Mouse (Mus musculus): ENCODE results near the gene Amotl1. TPM values are rescaled to one million over a fixed set of nuclear protein-coding genes. Genes with fewer than 3 reads are reported as not detected.

The Amotl1 gene
- polyA plus RNA-seq, 1 experiment from 2014 or later: 35.3 TPM

- ATAC-seq (ENCODE audit: low FRiP score, low read depth): peak; percentile 49
Measured at GRCm38 (mm10) chr9:14614205-14614930, 30.5 kb downstream of the Amotl1 start.

GRCm38 (mm10) chr9:14613308-14614204 is 31.3 kb downstream of the Amotl1 start:
- 3% methylated on average over 15 of the region's 15 CpGs for WGBS

More at GRCm38 (mm10) chr9:14614205-14614930, 30.5 kb downstream of the Amotl1 start:
- Histone ChIP-seq H3K4me1 (peaks cover 46% of the 10 kb centered on the region), H3K4me2 (replicated peaks) (peak overlapping the region; percentile 82), H3K4me3 (peak overlapping the region; percentile 93), H3K9me3 (no peaks in the 10 kb centered on the region), H3K36me3 (no peaks in the 10 kb centered on the region), H3K27ac (peak overlapping the region; percentile 96), H3K9ac (peak overlapping the region; percentile 99), H3K27me3 (no peaks in the 10 kb centered on the region)
- WGBS: under 1% methylated on average over 48 of the region's 50 CpGs

GRCm38 (mm10) chr9:14612588-14612987 is 32.3 kb downstream of the Amotl1 start:
- Histone ChIP-seq H3K4me3 (peak overlapping the region; percentile 93), H3K4me2 (replicated peaks) (peak overlapping the region; percentile 82), H3K27me3 (no peaks in the 10 kb centered on the region), H3K4me1 (peaks cover 63% of the 10 kb centered on the region), H3K27ac (peak overlapping the region; percentile 96; the same call in 1 of the 2 replicates), H3K36me3 (0 out of 2 replicates have a peak, but pooled peaks cover 5% of the 10 kb centered on the region), H3K9me3 (no peaks in the 10 kb centered on the region), H3K9ac (peak overlapping the region; percentile 99)
- ATAC-seq (ENCODE audit: low FRiP score, low read depth): no peak

More at GRCm38 (mm10) chr9:14613308-14614204, 31.3 kb downstream of the Amotl1 start:
- Histone ChIP-seq H3K4me2 (replicated peaks) (peak overlapping the region; percentile 82), H3K4me3 (peak overlapping the region; percentile 93), H3K9me3 (no peaks in the 10 kb centered on the region), H3K4me1 (peaks cover 54% of the 10 kb centered on the region), H3K9ac (peak overlapping the region; percentile 99), H3K27ac (peak overlapping the region; percentile 96), H3K36me3 (no peaks in the 10 kb centered on the region), H3K27me3 (no peaks in the 10 kb centered on the region)
- ATAC-seq (ENCODE audit: low FRiP score, low read depth): no peak

GRCm38 (mm10) chr9:14608521-14608920 is 36.3 kb downstream of the Amotl1 start:
- no peak overlapping the region for H3K4me3 ChIP-seq
- H3K27me3 ChIP-seq: no peaks in the 10 kb centered on the region
- ATAC-seq (ENCODE audit: low FRiP score, low read depth): 0 out of 2 replicates have a peak, but pooled peaks have one; percentile 24
- peak overlapping the region; percentile 55; the same call in 1 of the 2 replicates for H3K27ac ChIP-seq
- H3K4me1 ChIP-seq: peaks cover 65% of the 10 kb centered on the region
- H3K36me3 ChIP-seq: peaks cover 24% of the 10 kb centered on the region
- 42% methylated on average over 5 of the region's 5 CpGs for WGBS
- no peak overlapping the region for H3K4me2 ChIP-seq (replicated peaks)
- H3K9ac ChIP-seq: no peak overlapping the region
- 0 out of 2 replicates have a peak, but pooled peaks cover 4% of the 10 kb centered on the region for H3K9me3 ChIP-seq

DNA sequence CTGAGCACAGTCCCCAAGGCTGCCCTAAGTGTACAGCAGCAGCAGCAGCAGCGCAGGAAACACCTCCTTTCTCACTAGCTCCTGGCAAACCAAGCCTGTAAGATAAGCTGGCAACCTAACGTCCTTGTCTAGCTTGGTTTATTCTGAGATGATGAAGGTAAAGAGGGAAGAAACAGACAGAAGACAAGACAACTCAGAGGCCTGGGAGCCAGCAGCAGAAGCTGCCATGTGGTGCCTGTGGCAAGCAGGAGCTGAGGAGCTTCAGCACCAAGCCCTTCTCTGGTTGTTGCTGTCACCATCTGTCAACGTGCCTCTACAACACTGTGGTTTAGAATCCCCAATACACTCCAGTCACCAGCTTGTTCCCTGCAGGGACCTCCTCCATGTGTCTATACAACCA is 37.4 kb downstream of the Amotl1 start:
- no peak for ATAC-seq (ENCODE audit: low FRiP score, low read depth)
- Histone ChIP-seq H3K9ac (0 out of 2 replicates have a peak overlapping the region, but pooled peaks have one; percentile 5), H3K36me3 (peaks cover 28% of the 10 kb centered on the region), H3K9me3 (0 out of 2 replicates have a peak, but pooled peaks cover 4% of the 10 kb centered on the region), H3K4me2 (replicated peaks) (0 out of 2 replicates have a peak overlapping the region, but pooled peaks have one; percentile 14), H3K4me3 (no peak overlapping the region), H3K27ac (peak overlapping the region; percentile 55), H3K27me3 (no peaks in the 10 kb centered on the region), H3K4me1 (peaks cover 56% of the 10 kb centered on the region)
- 51% methylated on average over 3 of the region's 3 CpGs for WGBS

- Histone ChIP-seq H3K27me3 (no peaks in the 10 kb centered on the region), H3K4me2 (replicated peaks) (no peak overlapping the region), H3K4me1 (peaks cover 50% of the 10 kb centered on the region), H3K4me3 (no peak overlapping the region), H3K9ac (no peak overlapping the region), H3K9me3 (0 out of 2 replicates have a peak, but pooled peaks cover 4% of the 10 kb centered on the region), H3K36me3 (peaks cover 32% of the 10 kb centered on the region), H3K27ac (no peak overlapping the region)
- ATAC-seq (ENCODE audit: low FRiP score, low read depth): no peak
- WGBS: 86% methylated on average over 4 of the region's 4 CpGs
Measured at GRCm38 (mm10) chr9:14605992-14606391, 38.9 kb downstream of the Amotl1 start.

GRCm38 (mm10) chr9:14604363-14604762 is 40.5 kb downstream of the Amotl1 start:
- WGBS: 86% methylated on average over 3 of the region's 3 CpGs
- ATAC-seq (ENCODE audit: low FRiP score, low read depth): no peak
- peaks cover 32% of the 10 kb centered on the region for H3K36me3 ChIP-seq
- no peaks in the 10 kb centered on the region for H3K27me3 ChIP-seq
- no peak overlapping the region for H3K9ac ChIP-seq
- H3K9me3 ChIP-seq: 0 out of 2 replicates have a peak, but pooled peaks cover 4% of the 10 kb centered on the region
- no peak overlapping the region for H3K4me3 ChIP-seq
- peaks cover 44% of the 10 kb centered on the region for H3K4me1 ChIP-seq
- no peak overlapping the region for H3K27ac ChIP-seq
- no peak overlapping the region for H3K4me2 ChIP-seq (replicated peaks)

DNA sequence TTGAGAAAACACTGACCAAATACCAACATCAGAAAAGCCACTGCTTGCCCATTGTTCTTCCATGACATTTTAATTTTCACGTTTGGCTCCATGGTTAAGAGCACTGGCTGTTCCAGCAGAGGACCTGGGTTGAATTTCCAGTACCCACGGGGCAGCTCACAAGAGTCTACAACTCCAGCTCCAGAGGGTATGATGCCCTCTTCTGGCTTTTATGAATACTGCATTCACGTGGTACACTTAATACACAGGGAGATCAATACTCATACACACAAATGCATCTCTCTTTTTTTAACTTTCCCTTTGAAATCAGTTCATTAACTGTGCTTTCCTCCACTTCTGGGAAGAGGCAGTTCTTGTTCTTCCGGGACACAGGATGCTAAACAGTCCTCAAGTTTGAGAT is 41.4 kb downstream of the Amotl1 start:
- no peaks in the 10 kb centered on the region for H3K27me3 ChIP-seq
- H3K9me3 ChIP-seq: 0 out of 2 replicates have a peak, but pooled peaks cover 4% of the 10 kb centered on the region
- peaks cover 32% of the 10 kb centered on the region for H3K36me3 ChIP-seq
- no peak overlapping the region for H3K9ac ChIP-seq
- peaks cover 40% of the 10 kb centered on the region for H3K4me1 ChIP-seq
- H3K4me3 ChIP-seq: no peak overlapping the region
- no peak overlapping the region for H3K4me2 ChIP-seq (replicated peaks)
- 93% methylated on average over 4 of the region's 4 CpGs for WGBS
- no peak overlapping the region for H3K27ac ChIP-seq
- no peak for ATAC-seq (ENCODE audit: low FRiP score, low read depth)

- ATAC-seq (ENCODE audit: low FRiP score, low read depth): peak; percentile 55; the same call in 1 of the 2 replicates
- no peak overlapping the region for H3K4me2 ChIP-seq (replicated peaks)
- 70% methylated on average over 5 of the region's 5 CpGs for WGBS
- peaks cover 39% of the 10 kb centered on the region for H3K36me3 ChIP-seq
- no peaks in the 10 kb centered on the region for H3K9me3 ChIP-seq
- H3K4me3 ChIP-seq: no peak overlapping the region
- H3K27me3 ChIP-seq: no peaks in the 10 kb centered on the region
- H3K9ac ChIP-seq: no peak overlapping the region
- peak overlapping the region; percentile 58; the same call in 1 of the 2 replicates for H3K27ac ChIP-seq
- H3K4me1 ChIP-seq: peaks cover 37% of the 10 kb centered on the region
Measured at GRCm38 (mm10) chr9:14599799-14600198, 45.1 kb downstream of the Amotl1 start.

DNA sequence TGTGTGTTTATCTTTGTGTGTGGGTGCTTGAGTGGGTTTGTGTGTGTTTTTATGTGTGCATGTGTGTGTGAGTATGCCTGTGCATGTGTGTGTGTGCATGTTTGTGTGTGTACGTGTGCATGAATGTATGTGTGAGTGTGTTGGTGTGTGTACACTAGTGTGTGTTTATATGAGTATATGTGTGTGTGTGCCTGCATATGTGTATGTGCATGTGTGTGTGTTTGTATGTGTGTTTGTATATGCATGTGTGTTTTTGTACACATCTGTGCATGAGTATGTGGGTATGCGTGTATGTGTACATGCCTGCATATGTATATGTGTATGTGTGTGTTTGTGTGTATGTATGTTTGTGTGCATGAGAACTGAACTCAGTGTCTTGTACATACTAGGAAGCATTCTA is 46.7 kb downstream of the Amotl1 start:
- Histone ChIP-seq H3K36me3 (peaks cover 38% of the 10 kb centered on the region), H3K4me3 (no peak overlapping the region), H3K4me1 (peaks cover 37% of the 10 kb centered on the region), H3K27ac (no peak overlapping the region), H3K9ac (no peak overlapping the region), H3K9me3 (no peaks in the 10 kb centered on the region), H3K4me2 (replicated peaks) (no peak overlapping the region), H3K27me3 (no peaks in the 10 kb centered on the region)
- ATAC-seq (ENCODE audit: low FRiP score, low read depth): no peak
- 94% methylated on average over 2 of the region's 2 CpGs for WGBS

DNA sequence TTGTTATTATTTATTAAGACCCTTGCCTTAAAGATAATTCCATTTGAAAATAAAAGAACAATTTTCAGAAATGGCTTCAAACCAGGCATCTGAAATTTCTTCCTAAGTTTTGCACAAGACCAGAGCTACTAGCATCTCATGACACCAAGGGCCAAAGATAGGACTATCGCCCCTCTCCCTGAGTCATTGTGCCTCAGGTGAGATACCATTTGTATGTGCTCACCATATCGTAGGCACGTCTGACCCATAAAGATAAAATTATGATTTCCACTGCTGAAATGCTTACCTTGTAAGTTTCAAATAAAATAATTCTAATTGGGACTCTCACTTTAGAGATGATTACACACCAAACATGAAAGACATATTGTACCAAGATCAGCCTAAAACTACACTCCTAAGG is 47.4 kb downstream of the Amotl1 start:
- Histone ChIP-seq H3K9me3 (no peaks in the 10 kb centered on the region), H3K36me3 (peaks cover 45% of the 10 kb centered on the region)
- WGBS: 87% methylated on average over 3 of the region's 3 CpGs

GRCm38 (mm10) chr9:14596858-14597257 is 48.0 kb downstream of the Amotl1 start:
- Histone ChIP-seq H3K4me3 (no peak overlapping the region), H3K4me2 (replicated peaks) (no peak overlapping the region), H3K9ac (no peak overlapping the region), H3K27me3 (no peaks in the 10 kb centered on the region), H3K36me3 (peaks cover 51% of the 10 kb centered on the region), H3K9me3 (no peaks in the 10 kb centered on the region), H3K4me1 (peaks cover 35% of the 10 kb centered on the region), H3K27ac (no peak overlapping the region)
- WGBS: 86% methylated on average over 7 of the region's 7 CpGs
- peak; percentile 30; the same call in 1 of the 2 replicates for ATAC-seq (ENCODE audit: low FRiP score, low read depth)

More for the DNA sequence above, 47.4 kb downstream of the Amotl1 start:
- Histone ChIP-seq H3K27ac (no peak overlapping the region), H3K4me2 (replicated peaks) (no peak overlapping the region), H3K27me3 (no peaks in the 10 kb centered on the region), H3K9ac (no peak overlapping the region), H3K4me3 (no peak overlapping the region), H3K4me1 (peaks cover 37% of the 10 kb centered on the region)
- ATAC-seq (ENCODE audit: low FRiP score, low read depth): no peak

Data from limb, embryonic 13.5 days (tissue).